In the genomic region with DNA sequence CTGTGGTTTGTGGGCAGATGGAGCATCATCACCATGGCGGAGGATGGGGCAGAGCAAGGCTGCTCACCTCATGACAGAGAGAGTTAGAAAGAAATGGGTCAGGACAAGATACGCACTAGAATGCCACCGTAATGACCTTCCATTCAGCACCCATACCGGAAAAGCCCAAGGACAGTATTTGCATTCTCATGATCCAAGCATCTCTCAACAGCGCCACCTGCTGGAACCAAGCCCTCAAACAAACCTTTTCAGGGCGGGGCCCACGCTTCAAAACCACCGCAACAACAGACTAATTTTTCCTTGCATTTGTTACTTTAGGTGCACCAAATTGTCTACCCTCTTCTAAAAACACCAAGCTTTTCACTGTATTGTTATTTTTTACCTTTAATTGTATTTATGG, we compare ENCODE assay signal across 9 mouse cellular contexts. TPM values are rescaled to one million over a fixed set of nuclear protein-coding genes. Genes with fewer than 3 reads are reported as not detected.
DNase-seq lines count a peak whose midpoint lies in the region; TF ChIP-seq lines count a peak whose summit lies in the region.
"Had no signal": no experiment of that assay in that cellular context is flagged by ENCODE, and none has a peak within 500 bp of the region (broad histone marks: within the 10 kb centered on the region; RNA-seq: fewer than 3 reads in every experiment).

No protein-coding gene starts in this region.

- peak; percentile 64 for TF ChIP-seq CTCF in gastrocnemius, adult 2 months (IDR thresholded peaks at IDR 0.05)

- 49% methylated on average over 8 of the region's 8 CpGs for WGBS in large intestine, adult 2 months

- no peak overlapping the region for H3K4me3 ChIP-seq in gastrocnemius, adult 2 months

- peak; percentile 52 for DNase-seq in gastrocnemius, adult 2 months
- no peak for DNase-seq in gastrocnemius, postnatal 36 days
- peak; percentile 80 to 82 for DNase-seq in B cell, adult 2 months
- DNase-seq in adrenal gland, postnatal 10 days: peak; percentile 57
- DNase-seq in embryo, embryonic 11 days: peak; percentile 70
- peak; percentile 29 for DNase-seq in large intestine, adult 2 months (ENCODE audit: low read depth, low spot score)
- peak; percentile 80 for DNase-seq in lung, postnatal 36 days
- peak; percentile 66 to 89 for DNase-seq in spleen, postnatal 4 days (ENCODE audit: low spot score in 2 of 2)

- intact Hi-C loops in gastrocnemius, adult 2 months (cut with DNase I): no loop called here
- intact Hi-C loops in gastrocnemius, postnatal 36 days (cut with DNase I): no loop called here

- no peak overlapping the region for H3K27ac ChIP-seq in gastrocnemius, adult 2 months

RNA-seq across cellular contexts. Expression of gene Tex50, which starts 21.6 kb away (rescaled TPM):
- total RNA-seq in gastrocnemius, adult 2 months (2021): not detected
- total RNA-seq in gastrocnemius, postnatal 36 days (2021): not detected
- total RNA-seq in adrenal gland, postnatal 10 days (2021): not detected
- polyA plus RNA-seq in large intestine, adult 2 months (2012; rRNA removed): not detected in 2 replicates
- polyA plus RNA-seq: stomach, embryonic 16.5 days had no signal

RNA-seq across cellular contexts. Expression of gene Ankrd45, which starts 38.2 kb away (rescaled TPM):
- not detected for total RNA-seq in gastrocnemius, adult 2 months (2021)
- not detected for total RNA-seq in gastrocnemius, postnatal 36 days (2021)
- total RNA-seq in adrenal gland, postnatal 10 days (2021): 1 to 10 TPM; 1.7 to 3.0 TPM
- 0.11 TPM in 1 of 2 replicates, not detected in the other for polyA plus RNA-seq in large intestine, adult 2 months (2012; rRNA removed)

RNA-seq across cellular contexts. Expression of gene Klhl20, which starts 49.4 kb away (rescaled TPM):
- total RNA-seq in gastrocnemius, adult 2 months (2021): 1 to 10 TPM; 7.2 to 8.2 TPM
- 1 to 10 TPM; 7.5 to 7.8 TPM for total RNA-seq in gastrocnemius, postnatal 36 days (2021)
- total RNA-seq in adrenal gland, postnatal 10 days (2021): 10 to 100 TPM; 13.7 to 17.8 TPM
- polyA plus RNA-seq in large intestine, adult 2 months (2012; rRNA removed): 5.0 and 5.9 TPM in 2 replicates

Comparison
In these comparisons a context has a peak if more than half of its experiments do, and no peak if none do; other contexts are left out.
1. DNase-seq: peak in gastrocnemius, adult 2 months (single experiment), B cell, adult 2 months (2 of 2), adrenal gland, postnatal 10 days (single experiment), embryo, embryonic 11 days (single experiment), large intestine, adult 2 months (single experiment), lung, postnatal 36 days (single experiment) and spleen, postnatal 4 days (2 of 2); none in gastrocnemius, postnatal 36 days (0 of 2).